ENCODE assay signal across 2 mouse cellular contexts in the genomic region with DNA sequence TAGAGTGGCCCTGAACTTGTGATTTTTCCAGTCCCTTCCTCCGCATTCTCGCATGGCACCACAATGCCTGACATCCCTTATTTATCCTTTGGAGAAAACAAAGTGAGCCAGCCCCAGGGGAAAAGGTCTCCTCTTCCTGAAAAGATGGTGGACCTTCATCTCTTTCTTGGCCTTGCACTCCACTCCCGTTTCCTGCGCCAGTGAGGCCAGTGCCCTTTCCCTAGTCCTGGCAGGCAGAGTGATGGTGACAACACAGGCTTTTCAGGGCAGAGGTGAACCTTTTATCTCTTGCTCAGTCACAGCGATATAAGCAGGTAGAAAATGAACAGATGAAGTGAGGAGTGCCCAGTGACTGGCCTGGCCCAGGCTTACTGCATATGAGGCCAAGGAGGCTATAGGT.
TF ChIP-seq lines count a peak whose summit lies in the region.

No protein-coding gene starts in this region.

TF ChIP-seq in CH12.LX, 34 proteins besides CTCF, POLR2A, EP300 and RAD21:
- TF ChIP-seq USF1 (IDR thresholded peaks at IDR 0.05; ENCODE audit: low read depth, low read length) (no peak), CHD2 (IDR thresholded peaks at IDR 0.05; ENCODE audit: low read length) (no peak), JUND (conservative IDR thresholded peaks at IDR 0.05; ENCODE audit: low read depth, low read length) (no peak), MAFK (IDR thresholded peaks at IDR 0.05; ENCODE audit: insufficient replicate concordance, low read length) (no peak), HCFC1 (IDR thresholded peaks at IDR 0.05; ENCODE audit: low read depth, low read length) (no peak), MAZ (IDR thresholded peaks at IDR 0.05; ENCODE audit: low read depth, low read length) (no peak), NRF1 (IDR thresholded peaks at IDR 0.05; ENCODE audit: low read depth, low read length) (no peak), MXI1 (IDR thresholded peaks at IDR 0.05; ENCODE audit: low read depth, low read length) (no peak), BHLHE40 (IDR thresholded peaks at IDR 0.05; ENCODE audit: low read depth, low read length) (no peak), PAX5 (IDR thresholded peaks at IDR 0.05; ENCODE audit: low read length) (no peak), E2F4 (IDR thresholded peaks at IDR 0.05; ENCODE audit: insufficient replicate concordance, low read depth, low read length) (no peak), MYC (IDR thresholded peaks at IDR 0.05; ENCODE audit: low read depth, low read length) (no peak), ETS1 (conservative IDR thresholded peaks at IDR 0.05; ENCODE audit: low read depth, low read length) (no peak), MEF2A (IDR thresholded peaks at IDR 0.05; ENCODE audit: borderline replicate concordance, low read depth, low read length) (no peak), ZMIZ1 (IDR thresholded peaks at IDR 0.05; ENCODE audit: low read depth, low read length) (no peak), CHD1 (IDR thresholded peaks at IDR 0.05; ENCODE audit: low read depth, low read length) (no peak), ZC3H11A (IDR thresholded peaks at IDR 0.05; ENCODE audit: low read depth, low read length) (no peak), POLR2AphosphoS2 (IDR thresholded peaks at IDR 0.05; ENCODE audit: low read depth, low read length) (no peak), MAX (IDR thresholded peaks at IDR 0.05; ENCODE audit: low read length) (no peak), UBTF (IDR thresholded peaks at IDR 0.05; ENCODE audit: low read depth, low read length) (no peak)

TF ChIP-seq in MEL, 35 proteins besides CTCF, POLR2A, EP300 and RAD21:
- TF ChIP-seq NRF1 (IDR thresholded peaks at IDR 0.05; ENCODE audit: insufficient read depth, low read depth, low read length, poor library complexity, severe bottlenecking) (no peak), MXI1 (IDR thresholded peaks at IDR 0.05; ENCODE audit: low read depth, low read length) (peak; percentile 28; the same call in 1 of the 2 replicates), BHLHE40 (IDR thresholded peaks at IDR 0.05; ENCODE audit: borderline replicate concordance, low read depth, low read length) (no peak), MYB (IDR thresholded peaks at IDR 0.05; ENCODE audit: low read depth, low read length) (no peak), MYC (IDR thresholded peaks at IDR 0.05; ENCODE audit: low read depth, low read length) (no peak), USF2 (IDR thresholded peaks at IDR 0.05; ENCODE audit: borderline replicate concordance in 1 of 2, insufficient read depth in 1 of 2, low read depth in 1 of 2, low read length in 2 of 2) (no peak), ZMIZ1 (IDR thresholded peaks at IDR 0.05; ENCODE audit: low read depth, low read length) (no peak), JUND (IDR thresholded peaks at IDR 0.05; ENCODE audit: low read depth, low read length) (no peak)
